Mouse (Mus musculus) CH12F3 (cell line): ENCODE measurements around the gene Chmp3.

Source experiments
- in situ Hi-C: fragments of 300-500 bp; cut with MboI; formaldehyde crosslinking; loops from 2 replicates; pipeline ENCODE4 v1.14.3; 2020; ENCODE audit warnings: low sequenced_read_pairs

Gene Chmp3

DNA sequence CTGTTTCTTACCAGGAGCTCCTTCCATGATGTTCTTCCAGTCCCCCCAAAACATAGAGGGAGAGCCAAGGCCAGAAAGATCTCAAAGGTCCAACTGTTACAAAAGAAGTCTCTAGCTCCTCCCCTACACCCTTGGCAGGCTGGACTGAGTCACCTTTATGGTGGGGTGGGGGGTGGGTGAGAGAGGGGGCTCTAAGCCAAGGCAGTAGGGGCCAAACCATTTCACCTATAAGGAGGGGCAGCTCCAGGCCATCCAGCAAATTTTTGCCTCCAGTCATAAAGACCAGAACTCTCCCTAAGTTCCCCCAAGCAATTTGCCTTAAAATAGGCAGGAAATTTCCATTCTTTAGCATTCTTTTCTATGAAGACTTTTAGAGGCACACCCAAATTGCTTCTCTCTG, 65.4 kb downstream of the Chmp3 start:
- in situ Hi-C loops = no loop called here

GRCm38 (mm10) chr6:71609968-71610367, 66.4 kb downstream of the Chmp3 start:
- in situ Hi-C loops = no loop called here

DNA sequence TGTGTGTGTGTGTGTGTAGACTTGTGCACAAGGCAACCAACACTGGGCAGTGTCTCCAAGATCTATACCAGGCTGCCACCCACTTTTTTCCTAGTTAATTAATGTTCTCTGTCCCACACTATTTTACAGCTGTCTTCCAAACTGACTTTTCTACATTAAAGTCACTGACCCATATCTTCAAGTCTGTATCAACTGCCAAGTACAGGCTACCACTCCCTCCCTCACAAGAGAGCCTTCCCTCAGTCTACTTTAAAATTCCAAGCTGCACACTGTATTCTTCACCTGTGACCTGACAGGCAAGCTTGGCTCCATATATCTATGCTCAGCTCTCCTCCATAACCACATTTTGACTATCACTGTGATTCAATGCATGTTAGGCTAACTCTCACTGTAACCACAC, 69.6 kb downstream of the Chmp3 start:
- in situ Hi-C loops = no loop called here

DNA sequence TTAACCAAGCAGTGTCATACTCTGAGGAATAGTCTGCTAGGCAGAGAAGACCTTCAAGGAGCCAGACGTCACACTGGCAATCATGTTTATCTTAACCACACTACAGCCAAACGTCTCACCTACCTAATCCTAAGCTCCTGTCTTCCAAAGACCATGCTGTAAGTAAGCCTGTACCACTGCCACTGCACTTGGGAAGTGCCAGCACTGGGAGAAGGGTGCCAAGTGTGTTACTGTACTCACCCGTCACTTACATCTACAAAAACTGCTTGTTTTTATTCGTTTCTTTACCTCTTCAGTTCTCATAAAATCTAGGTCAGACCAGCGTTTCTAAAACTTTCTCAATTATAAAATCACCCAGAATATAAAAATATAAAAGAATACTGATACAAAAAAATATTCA, 73.4 kb downstream of the Chmp3 start:
- in situ Hi-C loops = no loop called here

GRCm38 (mm10) chr6:71621551-71621950, 78.0 kb downstream of the Chmp3 start:
- in situ Hi-C loops = no loop called here

DNA sequence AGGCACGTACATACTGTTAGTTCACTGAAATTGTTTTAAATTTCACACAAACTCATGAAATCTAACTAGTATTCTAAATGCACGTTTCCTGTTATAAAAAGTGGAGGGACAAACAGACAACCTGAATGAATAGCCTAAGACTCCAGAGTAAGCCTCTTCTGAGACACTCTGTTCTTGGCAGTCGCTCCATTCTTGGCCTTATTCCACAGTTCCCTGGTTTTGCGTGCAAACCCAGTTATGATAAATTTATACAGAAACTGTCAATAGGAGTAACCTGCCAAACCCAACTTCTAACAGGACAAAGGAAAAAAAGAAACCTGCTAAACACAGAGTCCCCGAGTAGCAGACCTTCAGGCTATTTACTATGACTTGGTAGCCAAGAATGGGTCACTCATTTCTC, 78.4 kb downstream of the Chmp3 start:
- in situ Hi-C loops = no loop called here

DNA sequence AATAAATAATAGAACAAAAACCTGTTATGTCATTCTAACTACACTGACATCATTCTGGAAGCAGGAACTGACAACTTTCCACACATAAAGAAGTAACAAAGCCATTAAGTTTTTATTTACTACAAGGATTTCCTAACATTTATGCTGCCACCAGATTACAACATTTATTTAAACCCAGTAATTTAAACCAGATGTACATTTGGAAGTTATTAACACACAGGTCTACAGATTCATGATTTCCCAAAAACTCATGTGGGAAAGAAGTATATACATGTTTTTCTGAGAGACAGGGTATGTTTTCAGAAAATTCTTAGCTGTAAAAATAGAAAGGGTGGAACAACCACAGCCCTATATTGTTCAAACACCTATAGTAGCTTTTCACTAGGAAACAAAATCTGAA, 81.1 kb downstream of the Chmp3 start:
- in situ Hi-C loops = no loop called here

DNA sequence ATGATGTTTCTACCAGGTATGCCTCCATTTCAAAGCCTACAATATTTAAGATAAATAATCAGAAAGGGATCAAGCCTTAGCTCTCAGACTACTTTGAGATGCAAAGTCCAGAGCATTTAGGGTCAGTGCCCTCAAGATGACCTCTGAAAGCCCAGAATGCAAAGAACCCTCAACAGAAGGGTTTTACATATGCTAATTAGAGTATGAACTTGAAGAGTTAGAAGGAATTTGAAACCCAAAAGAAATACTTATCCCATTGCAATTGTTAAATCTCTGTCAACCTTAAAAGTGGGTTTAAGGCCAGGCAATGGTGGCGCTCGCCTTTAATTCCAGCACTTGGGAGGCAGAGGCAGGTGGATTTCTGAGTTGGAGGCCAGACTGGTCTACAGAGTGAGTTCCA, 82.4 kb downstream of the Chmp3 start:
- in situ Hi-C loops = no loop called here

DNA sequence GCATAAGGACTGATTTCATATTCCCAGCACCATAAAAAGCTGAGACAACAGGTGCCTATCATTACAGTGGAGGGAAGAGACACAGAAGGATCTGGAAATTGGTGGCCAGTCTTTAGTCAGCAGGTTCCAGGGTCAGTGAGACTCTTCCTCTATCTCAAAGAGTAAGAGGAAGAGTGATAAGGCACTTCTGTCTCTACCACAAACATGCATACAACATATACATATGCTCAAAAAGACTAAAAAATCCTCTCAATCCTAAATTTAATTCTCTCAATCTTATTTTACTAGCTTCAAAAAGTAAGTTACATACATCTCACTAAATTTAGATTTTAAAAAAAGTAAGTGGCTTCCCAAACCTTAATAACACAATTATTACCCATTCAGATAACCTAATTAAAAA, 83.7 kb downstream of the Chmp3 start:
- in situ Hi-C loops = no loop called here

- in situ Hi-C loops = no loop called here
Observed at GRCm38 (mm10) chr6:71631196-71631595, 87.6 kb downstream of the Chmp3 start.

DNA sequence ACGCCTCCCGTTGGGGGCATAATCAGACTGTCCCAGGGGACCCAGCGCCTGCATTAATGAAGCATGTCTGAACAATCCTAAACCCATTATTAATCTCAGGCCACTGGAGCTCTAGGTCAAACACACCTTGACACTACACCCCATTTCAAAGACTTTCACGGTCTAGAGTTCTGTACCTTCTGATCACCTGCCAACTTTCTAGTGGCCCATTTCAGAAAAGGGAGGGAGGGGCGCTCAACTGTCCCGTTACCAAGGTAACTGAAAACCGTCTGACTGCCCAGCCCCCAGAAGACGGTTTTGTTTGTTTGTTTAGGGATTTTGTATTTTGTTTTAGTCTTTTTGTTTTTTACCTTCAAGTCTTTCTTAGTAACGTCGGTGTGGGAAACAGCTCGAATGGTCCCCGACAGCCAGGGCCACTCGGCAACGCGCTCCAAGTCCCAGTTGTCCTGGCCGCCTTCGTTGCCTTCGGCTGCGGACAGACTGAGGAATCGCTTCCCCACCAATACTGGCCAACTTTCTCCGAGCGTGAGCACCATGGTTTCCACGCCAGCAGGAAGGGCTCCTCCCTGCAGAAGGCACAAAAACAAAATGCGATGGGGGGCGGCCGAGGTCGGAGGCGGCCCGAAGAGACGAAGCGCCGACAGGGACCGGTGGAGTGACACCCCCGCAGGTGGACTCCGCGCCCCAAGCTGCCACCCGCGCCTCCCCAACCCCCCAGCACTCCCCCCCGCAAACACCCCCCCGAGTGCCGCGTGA, 88.3 kb downstream of the Chmp3 start:
- in situ Hi-C loops = no loop called here
